Mouse (Mus musculus) ES-Bruce4 (cell line): Measurements from ENCODE around the gene Gls. TPM values are rescaled to one million over a fixed set of nuclear protein-coding genes. Genes with fewer than 3 reads are reported as not detected.
A peak's percentile ranks its signal among the peaks of the same experiment; 100 is the strongest.

Experiments
- H3K27ac ChIP-seq: 2 replicates; pipeline ENCODE4 v1.5.1; 2012; ENCODE audit warnings: low read length, inconsistent platforms; ENCODE audit not compliant: insufficient read depth
- H3K27me3 ChIP-seq: 2 replicates; pipeline ENCODE4 v1.6.1; 2012; ENCODE audit warnings: mild to moderate bottlenecking, low read length, inconsistent platforms; ENCODE audit not compliant: control insufficient read depth, poor library complexity, insufficient read depth, severe bottlenecking
- H3K36me3 ChIP-seq: 2 replicates; pipeline ENCODE4 v1.6.1; 2012; ENCODE audit warnings: inconsistent platforms, mild to moderate bottlenecking, low read length, moderate library complexity; ENCODE audit not compliant: control insufficient read depth, poor library complexity, insufficient read depth, severe bottlenecking
- H3K4me1 ChIP-seq: one replicate; pipeline ENCODE4 v1.8.1; 2011; ENCODE audit warnings: low read length; ENCODE audit not compliant: control insufficient read depth, insufficient read depth
- H3K4me3 ChIP-seq: 2 replicates; pipeline ENCODE4 v1.5.1; 2011; ENCODE audit warnings: low read depth, mild to moderate bottlenecking, low read length
- H3K9ac ChIP-seq: 2 replicates; pipeline ENCODE4 v1.6.1; 2012; ENCODE audit warnings: low read depth, mild to moderate bottlenecking, inconsistent platforms; ENCODE audit not compliant: poor library complexity, severe bottlenecking
- H3K9me3 ChIP-seq: replicated peaks from 2 replicates; pipeline ENCODE4 v1.6.1; 2012; ENCODE audit warnings: mild to moderate bottlenecking, low read length, inconsistent platforms; ENCODE audit not compliant: control insufficient read depth, poor library complexity, insufficient read depth, severe bottlenecking
- CTCF ChIP-seq: IDR thresholded peaks from one replicate; pipeline ENCODE4 v1.8.1; 2011; ENCODE audit warnings: low read depth, low read length
- EP300 ChIP-seq: IDR thresholded peaks from 2 replicates; pipeline ENCODE4 v1.6.1; 2011; ENCODE audit warnings: low read depth, low read length; ENCODE audit not compliant: insufficient read depth
- POLR2A ChIP-seq: IDR thresholded peaks from one replicate; pipeline ENCODE4 v1.8.1; 2011; ENCODE audit warnings: low read length; ENCODE audit not compliant: insufficient read depth
- polyA plus RNA-seq: library from polyadenylated mRNA; stranded (reverse); fragments of >200 nt; gene quantifications from 2 replicates; pipeline ENCODE4 v1.2.4, GENCODE M21; 2011; ENCODE audit warnings: low read depth; ENCODE audit not compliant: missing spikeins, insufficient read depth, insufficient read length

Gene Gls
- polyA plus RNA-seq, 1 experiment: 195 TPM

DNA sequence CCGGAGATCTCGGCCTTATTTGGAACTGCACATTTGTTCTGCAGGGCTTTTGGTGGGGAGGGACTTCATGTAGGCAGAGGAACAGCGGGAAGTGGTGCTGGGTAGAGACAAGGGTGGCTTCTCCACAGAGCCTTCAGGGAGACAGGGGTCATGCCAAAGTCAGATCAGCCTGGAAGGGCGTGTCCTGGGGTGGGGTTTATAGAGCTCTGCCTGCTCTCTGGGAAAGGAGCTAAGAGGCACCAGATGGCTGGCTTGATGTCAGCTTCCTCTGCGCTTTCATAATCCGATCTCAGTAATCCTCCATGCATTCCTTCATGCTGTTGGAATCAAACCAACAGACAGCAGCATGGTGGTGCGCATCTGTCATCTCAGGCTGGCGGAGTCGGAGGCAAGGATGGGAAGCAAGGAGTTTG, 83.1 kb downstream of the Gls start:
- no peak for TF ChIP-seq CTCF
- peak; percentile 71; the same call in 1 of the 2 replicates for TF ChIP-seq EP300
- TF ChIP-seq POLR2A: no peak

DNA sequence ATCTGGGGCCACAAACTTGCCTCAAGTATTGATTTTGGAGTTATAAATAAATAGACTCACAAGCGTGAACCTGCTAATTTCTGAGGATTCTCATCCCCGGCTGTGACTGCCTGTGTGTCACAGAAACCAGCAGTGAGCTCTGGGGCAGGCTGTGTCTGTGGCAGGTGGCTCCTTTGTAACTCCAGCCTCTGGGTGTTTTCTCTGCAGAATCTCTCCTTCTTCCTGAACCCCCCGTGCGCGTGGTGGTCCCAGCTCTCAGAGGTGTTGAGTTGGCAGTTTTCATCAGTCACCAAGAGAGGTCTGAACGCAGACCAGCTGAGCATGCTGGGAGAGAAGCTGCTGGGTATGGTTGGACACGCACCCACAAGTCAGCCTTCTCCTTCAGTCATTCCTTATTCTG, 84.3 kb downstream of the Gls start:
- Histone ChIP-seq H3K36me3 (no peaks in the 10 kb centered on the region), H3K27ac (no peak overlapping the region), H3K4me3 (no peak overlapping the region), H3K27me3 (no peaks in the 10 kb centered on the region), H3K9me3 (no peaks in the 10 kb centered on the region), H3K9ac (no peak overlapping the region), H3K4me1 (no peaks in the 10 kb centered on the region)
- TF ChIP-seq POLR2A (no peak), CTCF (no peak), EP300 (no peak)

More for the DNA sequence above, 83.1 kb downstream of the Gls start:
- no peaks in the 10 kb centered on the region for H3K36me3 ChIP-seq
- H3K9me3 ChIP-seq: no peaks in the 10 kb centered on the region
- H3K4me1 ChIP-seq: no peaks in the 10 kb centered on the region
- no peak overlapping the region for H3K27ac ChIP-seq
- no peaks in the 10 kb centered on the region for H3K27me3 ChIP-seq
- H3K9ac ChIP-seq: no peak overlapping the region
- H3K4me3 ChIP-seq: no peak overlapping the region

- Histone ChIP-seq H3K9ac (no peak overlapping the region), H3K27me3 (no peaks in the 10 kb centered on the region), H3K36me3 (no peaks in the 10 kb centered on the region), H3K27ac (no peak overlapping the region), H3K9me3 (no peaks in the 10 kb centered on the region), H3K4me3 (no peak overlapping the region), H3K4me1 (no peaks in the 10 kb centered on the region)
- TF ChIP-seq POLR2A: no peak
- no peak for TF ChIP-seq EP300
- no peak for TF ChIP-seq CTCF
These were observed 84.9 kb downstream of the Gls start for GRCm38 (mm10) chr1:52148178-52148577.

- Histone ChIP-seq H3K27ac (no peak overlapping the region), H3K36me3 (no peaks in the 10 kb centered on the region), H3K4me3 (no peak overlapping the region), H3K27me3 (no peaks in the 10 kb centered on the region), H3K9me3 (no peaks in the 10 kb centered on the region), H3K9ac (no peak overlapping the region), H3K4me1 (no peaks in the 10 kb centered on the region)
- TF ChIP-seq POLR2A (no peak), EP300 (no peak), CTCF (no peak)
These were observed 85.6 kb downstream of the Gls start for GRCm38 (mm10) chr1:52147431-52147830.

GRCm38 (mm10) chr1:52146214-52146970, 86.6 kb downstream of the Gls start:
- no peaks in the 10 kb centered on the region for H3K9me3 ChIP-seq
- H3K27ac ChIP-seq: no peak overlapping the region
- no peak overlapping the region for H3K9ac ChIP-seq
- no peaks in the 10 kb centered on the region for H3K4me1 ChIP-seq
- H3K27me3 ChIP-seq: no peaks in the 10 kb centered on the region
- TF ChIP-seq EP300 (no peak), CTCF (peak; percentile 93)
- no peaks in the 10 kb centered on the region for H3K36me3 ChIP-seq
- H3K4me3 ChIP-seq: no peak overlapping the region

- no peak overlapping the region for H3K27ac ChIP-seq
- TF ChIP-seq CTCF (no peak), POLR2A (no peak), EP300 (no peak)
- H3K36me3 ChIP-seq: no peaks in the 10 kb centered on the region
- H3K9me3 ChIP-seq: no peaks in the 10 kb centered on the region
- H3K4me3 ChIP-seq: no peak overlapping the region
- no peaks in the 10 kb centered on the region for H3K4me1 ChIP-seq
- H3K27me3 ChIP-seq: no peaks in the 10 kb centered on the region
- H3K9ac ChIP-seq: no peak overlapping the region
These were observed 88.1 kb downstream of the Gls start for GRCm38 (mm10) chr1:52144907-52145306.
